Mouse (Mus musculus) urinary bladder, postnatal 10 days (tissue): ENCODE data around the gene Cd38.

Source experiments
- DNase-seq: peaks from one replicate; pipeline ENCODE4 v3.0.0; 2022; ENCODE audit warnings: low spot score

Gene Cd38

DNA sequence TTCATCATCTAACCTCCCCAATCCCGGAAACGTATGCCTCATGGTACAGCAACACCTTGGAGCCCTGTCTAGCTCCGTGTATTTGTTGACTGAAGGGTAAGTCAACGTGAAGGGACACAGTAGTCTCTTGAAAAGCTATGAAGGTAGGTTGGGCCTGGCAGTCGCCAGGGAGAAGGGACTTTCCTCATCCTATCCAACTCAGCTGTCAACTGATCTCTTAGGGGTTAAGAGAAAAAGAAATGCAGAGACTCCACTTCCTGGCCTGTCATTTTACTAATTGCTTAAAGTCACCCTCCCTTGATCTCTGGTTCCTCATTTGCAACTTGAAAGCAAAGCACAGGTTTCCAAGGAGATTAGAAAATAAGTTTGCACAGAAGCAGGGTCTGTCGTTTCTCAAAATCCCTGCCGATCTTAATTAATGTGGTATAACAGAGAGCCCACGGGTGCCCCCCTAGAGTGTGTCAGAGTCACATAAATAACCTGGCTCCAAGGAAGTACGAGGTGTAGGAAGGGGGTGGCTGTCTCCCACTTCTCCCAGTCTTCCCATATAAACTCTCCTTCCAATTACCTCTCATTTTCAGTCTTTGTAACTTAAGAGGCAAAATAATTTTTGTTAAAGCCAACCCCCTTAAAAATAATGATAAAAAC, 79.1 kb downstream of the Cd38 start:
- DNase-seq = no peak

DNA sequence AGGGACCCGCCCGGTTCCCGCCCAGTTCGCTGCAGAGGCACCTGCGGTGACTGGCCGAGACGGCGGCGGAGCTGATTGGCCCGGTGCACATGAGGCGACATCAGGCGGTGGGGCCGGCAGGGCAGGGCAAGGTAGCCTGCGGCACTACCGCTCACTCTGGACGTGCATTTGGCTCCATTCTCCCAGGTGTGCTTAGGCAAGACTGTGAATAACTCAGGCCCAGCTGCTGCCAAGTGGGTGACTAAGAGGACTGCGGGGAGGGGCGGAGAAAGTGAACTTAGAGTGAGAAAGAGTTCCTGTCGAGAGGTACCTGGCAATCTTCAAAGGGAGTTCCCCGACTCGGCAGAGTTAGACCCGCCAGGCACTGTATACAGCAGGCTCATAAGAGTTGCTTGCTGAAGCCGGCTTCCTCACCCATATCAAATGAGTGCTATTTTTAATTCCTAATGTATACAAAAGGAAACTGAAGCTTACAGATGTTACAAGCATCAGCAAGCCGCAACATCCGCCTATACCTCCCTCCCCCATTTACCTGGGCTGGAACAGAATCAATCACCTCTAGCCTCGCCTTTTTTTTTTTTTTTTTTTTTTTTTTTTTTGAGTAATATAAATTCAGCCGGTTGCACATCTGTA, 79.9 kb downstream of the Cd38 start:
- DNase-seq = peak; percentile 26

DNA sequence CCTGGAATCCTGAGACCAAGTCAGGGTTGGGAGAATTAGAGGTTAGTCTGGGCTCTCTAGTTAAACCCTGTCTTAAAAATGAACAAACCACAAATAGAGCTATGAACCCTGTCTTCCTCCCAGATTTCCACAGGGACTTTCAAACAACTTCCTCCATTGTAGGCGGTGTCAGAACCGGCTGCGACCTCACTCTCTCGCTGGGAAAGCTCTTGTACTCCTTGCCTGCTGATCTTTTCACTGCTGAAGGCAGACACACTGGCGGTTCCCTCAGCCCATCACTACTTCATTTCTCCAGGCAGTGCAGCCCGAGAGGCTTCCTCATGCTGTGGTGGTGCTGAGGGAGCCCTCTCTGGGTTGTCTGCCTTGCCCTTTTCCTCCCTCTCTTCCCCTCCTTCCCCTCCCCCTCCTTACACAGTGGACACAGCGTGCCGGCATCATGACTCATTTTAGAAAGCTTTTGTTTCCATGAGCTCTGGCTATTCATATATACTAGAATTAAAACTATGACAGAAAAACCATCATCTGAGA, 80.5 kb downstream of the Cd38 start:
- no peak for DNase-seq

DNA sequence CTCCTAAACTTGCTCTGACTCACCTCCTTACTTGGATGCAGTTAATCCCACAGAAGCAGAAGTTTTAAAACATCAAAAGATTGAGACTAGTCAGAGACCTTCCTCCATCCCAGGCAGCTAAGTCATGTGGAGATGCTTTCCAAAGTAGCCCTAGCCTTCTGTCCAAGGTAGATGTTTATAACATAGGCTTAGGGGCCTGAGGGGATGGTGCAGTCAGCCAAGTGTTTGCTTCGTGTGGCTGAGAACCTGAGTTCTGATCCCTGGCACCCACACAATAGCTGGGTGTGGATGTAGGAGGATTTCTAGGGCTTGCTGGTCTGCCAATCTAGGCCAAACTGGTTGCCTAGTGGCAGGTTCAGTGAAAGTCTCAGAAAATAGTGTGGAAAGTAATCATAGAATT, 84.9 kb downstream of the Cd38 start:
- DNase-seq = no peak

DNA sequence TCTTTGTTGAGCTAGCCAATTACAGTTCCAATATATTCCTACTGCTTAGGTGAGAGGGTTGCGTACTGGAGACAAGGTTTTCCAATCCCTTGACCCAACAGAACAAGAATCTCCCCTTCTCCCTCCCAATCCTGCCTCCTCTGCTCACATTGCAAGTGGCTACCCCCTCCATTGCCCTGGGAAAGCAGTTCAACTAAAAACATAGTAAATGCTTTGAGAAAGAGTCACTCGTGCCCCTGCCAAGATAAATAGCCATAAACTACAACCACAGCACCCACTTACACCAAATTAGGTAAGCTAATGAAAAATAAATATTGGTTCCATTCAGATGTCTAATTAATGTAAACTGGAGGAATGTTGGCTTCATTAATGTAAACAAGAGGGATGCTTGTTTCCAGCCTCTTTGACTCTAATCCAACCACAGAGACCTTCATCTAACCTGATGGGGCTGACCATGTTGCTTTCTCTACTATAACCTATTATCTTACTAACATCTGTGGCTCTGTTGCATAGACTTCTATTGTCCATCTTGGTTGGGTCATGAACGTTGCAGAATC, 91.6 kb downstream of the Cd38 start:
- DNase-seq = no peak

DNA sequence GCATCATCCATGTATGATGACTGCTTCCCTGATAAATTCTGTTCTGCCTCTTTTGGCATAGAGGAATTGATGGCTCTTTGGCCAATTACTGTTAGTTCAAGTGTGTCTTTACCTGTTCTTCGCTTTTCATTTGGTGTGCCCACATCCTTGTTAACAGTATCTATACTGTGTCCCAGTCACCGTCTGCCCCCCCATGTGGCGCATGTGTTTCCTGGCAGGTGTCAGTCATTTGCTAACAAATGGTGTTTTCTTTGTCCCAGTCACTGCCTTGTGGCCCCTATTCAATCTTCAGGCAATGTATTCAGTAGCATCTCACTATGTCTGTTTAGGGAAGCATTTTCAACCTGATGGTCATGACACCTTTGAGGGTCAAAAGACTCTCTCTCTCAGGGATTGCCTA, 92.7 kb downstream of the Cd38 start:
- DNase-seq = no peak
